Mouse (Mus musculus): Measurements from ENCODE around the gene Epha1. TPM values are rescaled to one million over a fixed set of nuclear protein-coding genes. Genes with fewer than 3 reads are reported as not detected.
A peak's percentile ranks its signal among the peaks of the same experiment; 100 is the strongest.

Epha1 gene
- total RNA-seq, 2 experiments from 2014 or later: 0.18 to 0.30 TPM

DNA sequence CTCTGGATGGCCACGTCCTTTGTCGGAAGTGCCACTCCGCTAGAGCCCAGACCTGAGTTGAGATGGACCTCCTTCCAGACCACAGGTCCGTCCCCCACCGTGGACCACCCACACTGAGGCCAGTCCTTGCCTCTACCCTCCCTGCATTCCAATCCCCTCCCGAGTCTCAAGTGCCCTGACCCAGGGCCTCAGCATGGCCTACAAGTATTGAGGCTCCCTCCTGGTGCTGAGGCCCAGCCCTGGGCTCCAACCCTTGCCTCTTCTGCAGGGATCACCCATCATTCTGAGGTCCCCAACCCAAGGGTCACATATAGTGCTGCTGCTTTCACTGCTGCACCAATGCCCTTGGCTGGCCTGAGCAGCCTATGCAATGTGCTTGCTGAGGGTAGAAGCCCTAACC is 15.2 kb downstream of the Epha1 start:
- intact Hi-C loops (cut with DNase I): no loop called here
- no peak for DNase-seq (ENCODE audit: low spot score in 2 of 2)

DNA sequence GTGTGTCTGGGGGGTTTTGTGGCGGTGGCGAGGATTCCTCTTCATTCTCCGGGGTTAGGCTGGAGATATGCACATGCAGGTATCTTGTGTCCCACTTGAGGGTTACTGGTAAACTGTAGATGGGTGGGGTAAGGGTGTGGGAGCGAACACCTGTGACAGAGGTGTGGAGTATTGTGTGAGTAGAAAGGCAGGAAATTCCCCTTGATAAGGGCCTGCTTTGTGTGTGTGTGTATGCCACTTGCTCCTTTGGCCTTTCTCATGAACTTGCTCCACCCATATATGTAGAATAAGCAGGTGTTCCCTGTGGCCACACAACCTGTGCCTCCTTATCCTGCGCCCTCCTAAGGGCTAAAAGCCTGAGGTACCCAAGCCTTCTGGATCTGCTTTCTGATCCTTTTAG is 16.2 kb downstream of the Epha1 start:
- intact Hi-C loops (cut with DNase I): no loop called here
- no peak for DNase-seq (ENCODE audit: low spot score in 2 of 2)

DNA sequence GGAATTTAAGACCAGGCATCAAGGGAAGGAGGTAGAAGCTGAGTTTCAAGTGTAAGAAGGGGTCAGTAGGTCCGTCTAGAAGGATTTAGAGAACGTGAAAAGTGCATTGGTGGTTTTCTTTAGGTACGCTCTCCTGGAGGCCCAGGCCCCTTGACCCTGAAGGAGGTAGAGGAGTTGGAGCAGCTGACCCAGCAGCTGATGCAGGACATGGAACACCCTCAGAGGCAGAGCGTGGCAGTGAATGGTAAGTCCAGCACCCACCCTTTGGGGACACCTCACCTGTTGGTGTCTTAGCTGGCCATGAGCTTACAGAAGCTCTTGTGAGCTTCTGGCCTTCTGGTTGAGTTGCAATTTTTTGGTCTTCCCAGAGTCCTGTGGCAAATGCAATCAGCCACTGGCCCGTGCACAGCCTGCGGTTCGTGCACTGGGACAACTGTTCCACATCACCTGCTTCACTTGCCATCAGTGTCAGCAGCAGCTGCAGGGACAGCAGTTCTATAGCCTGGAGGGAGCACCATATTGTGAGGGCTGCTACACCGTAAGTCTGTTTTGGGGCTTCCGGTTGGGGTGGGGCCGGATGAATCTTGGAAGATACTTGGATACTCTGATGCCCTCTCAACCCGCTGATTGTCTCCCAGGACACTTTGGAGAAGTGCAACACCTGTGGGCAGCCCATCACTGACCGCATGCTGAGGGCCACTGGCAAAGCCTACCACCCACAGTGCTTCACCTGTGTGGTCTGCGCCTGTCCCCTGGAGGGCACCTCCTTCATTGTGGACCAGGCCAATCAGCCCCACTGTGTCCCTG is 17.1 kb downstream of the Epha1 start:
- no peak for DNase-seq (ENCODE audit: low spot score in 2 of 2)
- intact Hi-C loops (cut with DNase I): no loop called here

DNA sequence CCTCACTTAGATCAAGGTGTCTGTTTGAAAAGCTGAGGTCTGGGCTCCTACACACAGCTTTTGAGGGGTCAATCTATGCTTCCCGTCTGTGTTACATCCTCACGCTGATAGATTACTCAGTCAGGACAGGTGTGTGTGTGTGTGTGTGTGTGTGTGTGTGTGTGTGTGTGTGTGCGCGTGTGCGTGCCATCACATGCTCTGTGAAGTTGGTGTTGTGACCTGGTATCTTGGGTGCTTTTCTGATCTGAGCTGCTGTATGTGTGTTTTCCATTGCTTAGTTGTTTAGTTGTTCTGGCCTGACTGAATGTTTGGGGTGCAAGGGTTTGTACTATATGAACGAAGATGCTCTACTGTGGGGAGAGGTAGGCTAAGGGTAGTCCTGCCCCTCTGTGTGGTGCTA is 17.7 kb downstream of the Epha1 start:
- DNase-seq (ENCODE audit: low spot score in 2 of 2): no peak
- intact Hi-C loops (cut with DNase I): no loop called here

DNA sequence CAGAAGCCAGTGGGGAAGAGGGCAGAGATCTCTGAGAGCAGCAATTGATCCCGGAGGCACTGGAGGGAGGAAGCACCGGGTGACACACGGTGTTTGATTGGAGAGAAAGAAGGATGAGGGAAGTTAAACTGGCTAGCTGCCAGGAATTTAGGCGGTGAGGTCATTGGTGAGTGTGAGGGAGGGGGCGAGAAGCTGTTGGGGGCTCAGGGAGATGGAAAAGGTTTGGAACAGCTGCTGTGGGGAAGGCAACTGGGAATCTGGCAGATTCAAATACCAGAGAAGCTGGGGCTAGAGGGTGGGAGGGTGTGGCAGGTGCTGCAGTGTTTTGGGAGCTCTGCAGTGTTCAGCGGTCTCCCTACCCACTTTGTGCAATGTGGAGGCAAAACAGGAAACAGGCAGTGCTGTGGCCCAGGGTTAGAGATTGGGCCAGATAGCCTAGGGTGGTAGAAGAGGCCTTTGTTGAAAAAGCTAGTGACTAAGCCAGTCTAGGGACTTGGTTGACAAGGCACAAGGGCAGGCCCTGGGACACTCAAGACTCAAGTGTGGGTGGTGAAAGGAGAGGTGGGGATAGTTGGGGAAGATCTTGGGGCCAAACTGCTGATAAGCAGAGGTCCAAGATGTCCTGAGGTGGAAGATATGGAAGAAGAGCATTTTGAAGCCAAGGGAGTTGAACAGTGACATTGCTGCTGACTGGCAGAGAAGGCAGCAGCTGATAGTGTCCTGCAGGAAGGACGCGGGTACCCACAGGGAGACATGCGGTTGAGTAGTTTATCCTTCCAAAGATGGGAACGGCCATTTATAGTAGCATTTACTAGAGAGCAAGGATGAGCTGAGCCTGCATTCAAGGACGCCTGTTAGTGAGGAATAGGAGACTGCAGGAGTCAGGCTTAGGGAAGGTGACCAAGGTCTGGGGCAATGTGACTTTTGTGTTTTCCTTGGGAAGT is 18.7 kb downstream of the Epha1 start:
- intact Hi-C loops (cut with DNase I): no loop called here
- DNase-seq (ENCODE audit: low spot score in 2 of 2): no peak

DNA sequence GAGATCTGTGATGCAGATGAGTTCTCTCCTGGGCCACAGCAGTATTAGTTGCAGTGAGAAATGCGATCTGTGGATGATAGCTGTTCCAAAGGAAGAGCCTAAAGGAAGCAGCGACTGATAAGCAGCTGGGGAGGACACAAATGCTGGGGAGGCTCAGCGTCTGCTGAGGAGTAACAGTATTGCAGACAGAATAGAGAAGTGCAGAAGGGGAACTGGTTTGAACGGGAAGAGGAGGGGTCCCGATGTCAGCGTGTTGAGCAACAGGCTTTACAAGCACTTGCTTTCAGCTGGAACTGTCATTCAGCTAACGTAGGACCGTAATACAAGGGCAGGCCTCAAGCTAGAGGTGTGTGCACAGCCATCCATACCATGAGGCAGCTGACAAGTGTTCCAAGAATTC is 19.9 kb downstream of the Epha1 start:
- intact Hi-C loops (cut with DNase I): no loop called here
- DNase-seq (ENCODE audit: low spot score in 2 of 2): no peak

DNA sequence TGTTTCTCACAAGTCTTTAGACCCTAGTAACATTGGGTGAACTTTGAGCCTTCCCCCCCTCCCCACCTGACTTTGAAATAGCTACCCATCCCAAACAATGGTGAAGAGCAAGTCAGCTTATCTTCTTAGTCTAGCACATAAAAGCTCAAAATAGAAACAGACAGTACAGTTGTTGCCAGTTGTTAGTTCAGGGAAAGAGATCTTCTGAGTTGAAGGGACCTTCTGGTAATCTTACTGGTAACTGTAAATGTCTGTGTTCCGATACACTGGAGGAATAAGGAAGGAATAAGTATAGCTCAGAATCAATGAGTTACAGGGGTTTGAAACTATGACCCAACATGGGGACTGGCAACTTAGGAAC is 20.6 kb downstream of the Epha1 start:
- intact Hi-C loops (cut with DNase I): no loop called here
- no peak for DNase-seq (ENCODE audit: low spot score in 2 of 2)

DNA sequence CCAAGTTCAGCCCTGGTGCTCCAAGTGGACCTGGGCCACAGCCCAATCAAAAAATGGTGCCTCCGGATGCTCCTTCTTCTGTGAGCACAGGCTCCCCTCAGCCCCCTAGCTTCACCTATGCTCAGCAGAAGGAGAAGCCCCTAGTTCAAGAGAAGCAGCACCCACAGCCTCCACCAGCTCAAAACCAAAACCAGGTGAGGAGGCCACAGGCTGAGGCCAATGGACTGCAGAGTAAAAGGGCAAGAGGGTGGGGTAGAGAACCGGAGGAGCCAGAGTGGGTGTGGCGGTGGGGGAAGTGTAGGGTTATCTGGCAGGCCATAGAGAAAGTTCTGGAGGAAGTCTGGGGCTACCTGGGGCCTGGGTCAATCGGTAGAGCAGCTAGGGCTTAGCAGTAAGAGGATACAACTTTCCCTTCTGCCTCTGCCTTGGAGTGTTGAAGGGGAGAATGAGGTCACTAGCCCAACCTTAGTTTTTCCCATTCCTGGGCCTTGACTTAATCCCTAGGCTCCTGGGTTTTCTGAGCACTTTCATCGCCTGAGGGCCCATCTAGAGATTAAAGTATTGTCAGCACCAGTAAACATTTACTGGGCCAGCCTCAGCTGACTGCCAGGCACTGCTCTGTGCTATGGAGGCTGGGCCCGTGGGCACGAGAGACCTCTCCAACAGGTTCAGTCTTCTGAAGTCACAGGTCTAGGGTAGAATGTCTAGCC is 21.1 kb downstream of the Epha1 start:
- intact Hi-C loops (cut with DNase I): no loop called here
- DNase-seq (ENCODE audit: low spot score in 2 of 2): no peak

DNA sequence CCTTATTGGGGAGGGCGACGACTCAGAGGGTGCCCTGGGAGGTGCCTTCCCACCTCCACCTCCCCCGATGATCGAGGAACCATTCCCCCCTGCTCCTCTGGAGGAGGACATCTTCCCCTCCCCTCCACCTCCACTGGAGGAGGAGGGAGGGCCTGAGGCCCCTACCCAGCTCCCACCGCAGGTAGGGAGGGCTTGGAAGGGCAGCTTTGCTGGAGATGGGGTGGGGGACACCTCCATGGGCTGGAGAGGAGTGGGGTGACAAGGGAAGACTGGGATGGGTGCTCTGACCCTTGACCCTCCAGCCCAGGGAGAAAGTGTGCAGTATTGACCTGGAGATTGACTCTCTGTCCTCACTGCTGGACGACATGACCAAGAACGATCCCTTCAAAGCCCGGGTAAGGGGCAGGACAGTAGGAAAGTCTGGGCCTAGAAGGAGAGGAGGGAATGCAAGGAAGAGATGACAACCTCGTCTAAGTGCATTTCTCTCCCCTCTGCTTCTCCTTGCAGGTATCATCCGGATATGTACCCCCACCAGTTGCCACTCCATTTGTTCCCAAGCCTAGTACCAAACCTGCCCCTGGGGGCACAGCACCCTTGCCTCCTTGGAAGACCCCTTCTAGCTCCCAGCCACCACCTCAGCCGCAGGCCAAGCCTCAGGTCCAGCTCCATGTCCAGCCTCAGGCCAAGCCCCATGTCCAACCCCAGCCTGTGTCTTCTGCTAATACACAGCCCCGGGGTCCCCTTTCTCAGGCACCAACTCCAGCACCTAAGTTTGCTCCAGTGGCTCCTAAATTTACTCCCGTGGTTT is 21.9 kb downstream of the Epha1 start:
- DNase-seq (ENCODE audit: low spot score in 2 of 2): no peak
- intact Hi-C loops (cut with DNase I): no loop called here

DNA sequence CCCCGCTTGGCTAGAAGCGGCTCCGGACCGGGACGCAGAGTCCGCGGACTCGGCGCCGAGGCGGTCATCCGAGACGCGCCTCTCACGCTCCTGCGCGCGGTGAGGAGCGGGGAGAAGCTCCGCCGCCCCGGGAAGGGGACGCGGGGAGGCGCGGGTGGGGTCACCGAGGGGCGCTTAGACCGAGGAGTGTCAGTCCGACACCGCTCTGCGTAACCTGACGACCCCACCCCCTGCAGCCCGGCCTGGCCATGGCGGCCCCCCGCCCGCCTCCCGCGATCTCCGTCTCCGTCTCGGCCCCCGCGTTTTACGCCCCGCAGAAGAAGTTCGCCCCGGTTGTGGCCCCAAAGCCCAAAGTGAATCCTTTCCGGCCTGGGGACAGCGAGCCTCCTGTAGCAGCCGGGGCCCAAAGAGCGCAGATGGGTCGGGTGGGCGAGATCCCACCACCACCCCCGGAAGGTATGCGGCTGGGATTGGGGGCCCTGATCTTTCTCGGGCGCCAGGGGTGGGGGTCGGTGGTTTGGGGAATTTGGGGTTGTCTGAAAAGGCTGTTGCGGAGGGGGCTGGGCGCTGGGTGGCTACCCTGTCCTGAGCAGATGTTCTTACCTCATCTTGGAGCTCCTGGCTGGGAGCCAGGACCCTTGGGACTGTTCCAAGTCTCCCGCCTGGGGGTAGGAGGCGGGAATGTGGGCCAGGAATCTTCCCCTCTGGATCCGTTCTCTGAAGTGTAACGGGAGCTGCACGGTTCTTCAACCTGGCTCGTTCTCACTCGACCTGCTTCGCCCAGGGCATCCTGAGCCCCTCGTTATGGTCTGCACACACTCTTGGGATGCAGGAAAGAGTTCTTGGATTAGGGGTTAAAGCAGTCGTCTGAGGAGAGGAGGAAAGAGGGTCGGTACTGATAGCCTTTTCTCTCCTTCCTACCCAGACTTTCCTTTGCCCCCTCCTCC is 22.8 kb downstream of the Epha1 start:
- DNase-seq (ENCODE audit: low spot score in 2 of 2): peak; percentile 69 to 70
- intact Hi-C loops (cut with DNase I): no loop called here

DNA sequence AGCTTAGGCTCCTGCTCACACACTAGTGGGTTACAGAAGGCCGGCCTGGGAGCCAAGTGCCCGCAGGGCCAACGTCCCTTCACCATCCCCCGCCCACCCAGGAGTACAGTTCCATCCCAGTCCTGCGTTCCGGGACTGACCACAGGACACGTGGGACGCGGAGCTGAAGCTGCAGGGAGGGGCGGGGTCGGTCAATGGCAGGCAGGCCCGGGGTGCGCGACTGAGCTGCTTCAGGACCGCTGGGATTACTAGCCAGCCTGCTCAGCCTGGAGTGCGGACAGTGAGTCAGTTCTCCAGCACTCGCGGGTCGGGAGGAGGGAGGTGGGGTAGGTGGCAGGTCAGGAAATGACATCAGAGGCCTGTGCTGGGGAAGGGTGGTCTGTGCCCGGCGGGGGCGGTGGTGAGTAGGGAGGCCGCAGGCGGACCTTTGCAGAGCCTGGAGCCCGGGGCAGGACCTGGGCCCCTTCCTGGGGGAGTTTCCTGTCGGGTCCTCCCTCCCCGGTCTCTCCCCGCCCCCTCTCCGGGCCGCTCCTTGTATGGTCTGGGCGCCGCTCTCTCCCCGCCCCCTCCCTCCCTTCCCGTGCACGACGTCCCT is 23.5 kb downstream of the Epha1 start, which contains the start of gene Zyx:
TSS of gene Zyx (plus strand) at position 205 of the 595 bp plus-strand sequence.
- peak; percentile 82 to 83 for DNase-seq (ENCODE audit: low spot score in 2 of 2)
- intact Hi-C loops (cut with DNase I): loop anchor here (1.0 to 2.0 kb wide), 3 partner anchors 23 to 30 kb away; partner anchors contain the start of genes Epha1 and Fam131b

DNA sequence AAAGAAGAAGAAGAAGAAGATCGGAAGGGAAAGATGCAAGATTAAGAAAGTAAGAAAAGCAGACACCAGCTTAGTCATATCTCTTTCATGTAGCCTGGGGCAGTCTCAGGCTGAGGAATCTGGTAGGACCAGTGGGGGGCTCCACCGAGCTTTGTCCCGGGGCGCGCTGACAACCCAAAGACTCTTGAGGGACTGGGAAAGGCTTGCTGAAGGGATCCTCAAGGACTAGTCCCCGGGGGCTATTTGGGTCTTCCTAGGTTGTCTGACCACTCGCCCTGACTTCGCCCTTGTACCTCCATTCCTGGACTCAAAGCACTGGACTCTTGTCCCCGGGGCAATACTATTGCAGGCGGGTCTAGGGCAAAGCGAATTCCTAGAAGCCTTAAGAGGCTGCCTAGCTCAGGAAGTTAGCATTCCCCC is 24.1 kb downstream of the Epha1 start:
- DNase-seq (ENCODE audit: low spot score in 2 of 2): peak; percentile 57 to 74
- intact Hi-C loops (cut with DNase I): loop anchor here (1.0 to 2.0 kb wide), 3 partner anchors 24 to 30 kb away; partner anchors contain the start of genes Epha1 and Fam131b

DNA sequence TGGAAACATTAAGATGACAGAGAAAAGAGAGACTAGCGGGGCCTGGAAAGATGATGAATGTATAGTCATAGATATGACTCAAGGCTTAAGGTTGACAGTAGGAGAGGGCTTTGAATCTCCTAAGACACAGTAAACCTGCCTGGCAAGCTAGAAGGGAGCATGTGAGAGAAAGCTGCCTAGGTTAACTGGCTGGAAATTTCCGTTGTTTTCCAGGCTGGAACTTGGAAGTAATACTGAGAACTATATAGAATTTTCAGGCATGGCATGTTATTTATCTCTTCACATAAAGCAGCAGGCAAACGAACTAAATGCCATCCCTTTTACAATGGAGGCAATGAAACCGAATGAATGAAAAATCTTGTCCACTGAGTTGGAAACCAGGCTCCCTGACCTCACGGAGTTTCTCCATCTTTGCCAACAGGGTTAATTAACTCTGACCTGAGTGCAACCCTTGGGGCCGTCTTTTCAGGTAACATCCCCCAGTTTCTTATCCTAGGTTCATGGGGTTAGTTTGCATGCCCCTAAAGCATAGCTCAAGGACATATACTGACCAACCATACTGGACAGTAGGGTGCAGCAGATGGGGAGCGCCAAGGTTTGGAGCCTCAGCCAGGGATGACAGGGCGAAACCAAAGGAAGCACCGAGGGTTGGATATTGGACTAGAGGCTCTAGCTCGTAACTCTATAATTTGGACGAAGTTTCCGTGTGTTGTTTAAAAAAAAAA is 24.6 kb downstream of the Epha1 start:
- intact Hi-C loops (cut with DNase I): loop anchor here (1.0 to 2.0 kb wide), 3 partner anchors 24 to 31 kb away; partner anchors contain the start of genes Epha1 and Fam131b
- no peak for DNase-seq (ENCODE audit: low spot score in 2 of 2)

DNA sequence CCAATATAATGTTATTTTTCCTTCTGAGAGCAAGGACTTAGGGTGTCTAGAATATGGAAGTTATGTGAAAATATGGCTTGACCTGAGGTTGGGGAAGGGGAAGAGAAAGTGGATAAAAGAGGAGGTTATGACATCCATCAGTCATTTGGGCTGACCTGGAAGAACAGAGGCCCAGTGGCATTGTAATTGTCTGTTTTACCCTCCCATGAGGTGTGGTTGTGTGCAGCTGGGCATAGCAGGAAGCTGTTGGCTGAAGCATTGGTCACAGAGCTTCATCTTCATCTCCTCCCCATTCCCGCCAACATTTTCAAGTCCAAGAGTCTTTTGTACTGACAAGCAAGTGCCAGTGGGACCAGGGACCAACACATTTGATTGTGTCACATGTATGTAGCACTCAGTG is 28.8 kb downstream of the Epha1 start:
- intact Hi-C loops (cut with DNase I): no loop called here
- DNase-seq (ENCODE audit: low spot score in 2 of 2): no peak

DNA sequence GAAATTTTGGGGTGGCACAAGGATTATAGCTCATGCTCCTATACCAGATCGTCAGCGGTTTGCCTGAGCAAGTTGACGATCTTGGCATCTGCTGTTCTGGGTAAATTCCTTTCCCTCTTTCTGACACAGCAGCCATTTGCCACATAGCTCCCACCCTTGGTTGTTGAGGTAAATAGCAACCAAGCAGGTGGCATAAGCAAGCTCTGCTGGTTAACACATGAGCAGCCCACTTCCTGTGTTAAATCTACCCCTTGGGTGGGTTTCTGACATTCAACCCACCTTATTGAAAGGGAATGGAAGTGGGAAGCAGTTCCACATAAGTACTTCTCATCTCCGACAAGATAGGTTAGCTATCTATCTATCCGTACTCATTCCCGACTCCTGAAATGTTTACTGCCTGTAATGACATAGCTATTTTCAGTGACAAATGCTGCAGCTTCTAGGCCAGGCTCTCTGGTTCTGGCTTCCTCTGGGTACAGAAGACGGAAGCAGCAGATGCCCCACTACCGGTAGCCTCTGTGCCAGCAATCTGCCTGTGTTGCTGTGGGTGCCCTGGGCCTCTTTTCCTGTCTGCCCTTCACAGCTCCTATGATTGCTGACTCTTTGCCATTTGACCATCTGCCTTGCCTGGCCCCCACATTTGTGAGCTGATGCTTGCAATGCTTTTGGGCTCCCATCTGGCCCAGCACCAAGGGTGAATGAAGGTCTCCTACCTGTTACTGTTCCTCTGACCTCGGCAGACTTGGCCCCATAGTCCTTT is 29.5 kb downstream of the Epha1 start:
- intact Hi-C loops (cut with DNase I): no loop called here
- no peak for DNase-seq (ENCODE audit: low spot score in 2 of 2)

DNA sequence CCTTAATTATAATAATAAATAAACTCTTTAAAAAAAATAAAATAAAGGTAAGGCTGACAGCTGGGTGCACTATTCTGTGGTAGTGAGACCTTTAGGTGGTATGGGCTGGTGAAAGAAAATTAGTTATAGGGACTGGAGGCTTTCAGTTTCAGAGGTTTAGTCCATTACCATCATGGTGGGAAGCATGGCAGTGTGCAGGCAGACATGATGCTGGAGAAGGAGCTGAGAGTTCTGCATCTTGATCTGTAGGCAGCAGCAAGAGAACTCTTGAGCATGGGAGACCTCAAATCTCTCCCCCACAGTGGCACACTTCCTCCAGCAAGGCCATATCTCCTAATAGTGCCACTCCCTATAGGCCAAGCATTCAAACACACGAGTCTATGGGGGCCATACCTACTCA is 30.9 kb downstream of the Epha1 start:
- no peak for DNase-seq (ENCODE audit: low spot score in 2 of 2)
- intact Hi-C loops (cut with DNase I): no loop called here
